Mouse (Mus musculus) urinary bladder, postnatal 10 days (tissue): ENCODE results near the gene Mrto4.

Experiments used
- DNase-seq: peaks from one replicate; pipeline ENCODE4 v3.0.0; 2022; ENCODE audit warnings: low spot score

The Mrto4 gene

GRCm38 (mm10) chr4:139338145-139338544 lies 14.2 kb downstream of the Mrto4 start:
- DNase-seq = no peak

- DNase-seq = peak; percentile 42
These were observed 15.4 kb downstream of the Mrto4 start for GRCm38 (mm10) chr4:139336822-139337483.

GRCm38 (mm10) chr4:139335507-139335906 lies 16.9 kb downstream of the Mrto4 start:
- no peak for DNase-seq

- DNase-seq = no peak
These were observed 17.6 kb downstream of the Mrto4 start for GRCm38 (mm10) chr4:139334631-139335295.

GRCm38 (mm10) chr4:139330605-139331004 lies 21.8 kb downstream of the Mrto4 start:
- no peak for DNase-seq

GRCm38 (mm10) chr4:139319740-139320139 lies 32.6 kb downstream of the Mrto4 start:
- DNase-seq = no peak

GRCm38 (mm10) chr4:139318449-139318848 lies 33.9 kb downstream of the Mrto4 start:
- no peak for DNase-seq

- no peak for DNase-seq
These were observed 39.7 kb downstream of the Mrto4 start for GRCm38 (mm10) chr4:139312632-139313031.

- no peak for DNase-seq
These were observed 40.7 kb downstream of the Mrto4 start for GRCm38 (mm10) chr4:139311707-139312106.

GRCm38 (mm10) chr4:139310899-139311701 lies 41.3 kb downstream of the Mrto4 start:
- DNase-seq = no peak

GRCm38 (mm10) chr4:139310171-139310898 lies 42.0 kb downstream of the Mrto4 start, which contains the start of the genes Pqlc2 and Akr7a5:
TSS of gene Pqlc2 (minus strand) at chr4:139310708.
TSS of gene Akr7a5 (plus strand) at chr4:139310744.
- peak; percentile 90 for DNase-seq

GRCm38 (mm10) chr4:139309651-139310050 lies 42.7 kb downstream of the Mrto4 start:
- DNase-seq = no peak

GRCm38 (mm10) chr4:139307916-139308315 lies 44.5 kb downstream of the Mrto4 start:
- no peak for DNase-seq

GRCm38 (mm10) chr4:139305521-139305920 lies 46.9 kb downstream of the Mrto4 start:
- no peak for DNase-seq

GRCm38 (mm10) chr4:139302241-139302640 lies 50.1 kb downstream of the Mrto4 start:
- no peak for DNase-seq

GRCm38 (mm10) chr4:139301780-139302179 lies 50.6 kb downstream of the Mrto4 start:
- DNase-seq = no peak

- DNase-seq = no peak
These were observed 53.6 kb downstream of the Mrto4 start for GRCm38 (mm10) chr4:139298671-139299366.

- DNase-seq = no peak
These were observed 54.8 kb downstream of the Mrto4 start for GRCm38 (mm10) chr4:139297566-139297965.
